Mouse (Mus musculus) adrenal gland, postnatal 10 days (tissue): ENCODE data around the gene Olfr702. TPM values are rescaled to one million over a fixed set of nuclear protein-coding genes. Genes with fewer than 3 reads are reported as not detected.

ENCODE experiments used
- DNase-seq: peaks from one replicate; pipeline ENCODE4 v3.0.0; 2021; ENCODE audit warnings: mixed read lengths
- long read RNA-seq, 2 experiments: library from polyadenylated mRNA; stranded (forward); transcript quantifications; one replicate each; pipeline ENCODE4 v2.0.0; 2021
- total RNA-seq, 2 experiments: library from RNA; stranded (reverse); gene quantifications; 2 replicates each; pipeline ENCODE4 v1.2.3; 2021

Gene Olfr702
- not detected for total RNA-seq
- long read RNA-seq, experiment 1: 0 reads
- long read RNA-seq, experiment 2: 0 reads

- no peak for DNase-seq
Measured at GRCm38 (mm10) chr7:106833793-106834192, at the start of gene Olfr702. Gene Olfr702 (minus strand): TSS chr7:106833893.

GRCm38 (mm10) chr7:106876791-106877190 is 43.1 kb upstream of the Olfr702 start, which contains the start of gene Olfr705:
Gene Olfr705 (minus strand): TSS chr7:106876891.
- no peak for DNase-seq

GRCm38 (mm10) chr7:106862885-106863284 is 29.2 kb upstream of the Olfr702 start, which contains the start of gene Olfr704:
Gene Olfr704 (plus strand): TSS chr7:106863185.
- no peak for DNase-seq

- DNase-seq: no peak
Measured at GRCm38 (mm10) chr7:106843060-106843459, 9.4 kb upstream of the Olfr702 start, which contains the start of gene Olfr703. Gene Olfr703 (plus strand): TSS chr7:106843360.

- no peak for DNase-seq
Measured at GRCm38 (mm10) chr7:106818414-106818813, 15.3 kb downstream of the Olfr702 start.

GRCm38 (mm10) chr7:106815775-106816174 is 17.9 kb downstream of the Olfr702 start:
- DNase-seq: no peak

- no peak for DNase-seq
Measured at GRCm38 (mm10) chr7:106813829-106814228, 19.9 kb downstream of the Olfr702 start, which contains the start of gene Olfr701. Gene Olfr701 (plus strand): TSS chr7:106814129.

GRCm38 (mm10) chr7:106808734-106809133 is 25.0 kb downstream of the Olfr702 start, which contains the start of gene Olfr700:
Gene Olfr700 (minus strand): TSS chr7:106808834.
- DNase-seq: no peak

GRCm38 (mm10) chr7:106793098-106793497 is 40.6 kb downstream of the Olfr702 start, which contains the start of gene Olfr699:
Gene Olfr699 (minus strand): TSS chr7:106793198.
- DNase-seq: no peak

- no peak for DNase-seq
Measured at GRCm38 (mm10) chr7:106788330-106788729, 45.4 kb downstream of the Olfr702 start.

Other genes starting within 250 kb of the Olfr702 start
- gene Olfr693, start 153.3 kb downstream of the Olfr702 start, total RNA-seq: not detected
- gene Olfr694, start 142.1 kb downstream of the Olfr702 start, total RNA-seq: not detected
- not detected for gene Olfr695, start 117.5 kb downstream of the Olfr702 start, total RNA-seq
- not detected for gene Olfr697, start 91.5 kb downstream of the Olfr702 start, total RNA-seq
- gene Olfr698, start 78.5 kb downstream of the Olfr702 start, total RNA-seq: not detected
- not detected for gene Olfr699, start 40.7 kb downstream of the Olfr702 start, total RNA-seq
- gene Olfr700, start 25.1 kb downstream of the Olfr702 start, total RNA-seq: not detected
- gene Olfr701, start 19.8 kb downstream of the Olfr702 start, total RNA-seq: not detected
- gene Olfr703, start 9.5 kb upstream of the Olfr702 start, total RNA-seq: not detected
- gene Olfr704, start 29.3 kb upstream of the Olfr702 start, total RNA-seq: not detected
- not detected for gene Olfr705, start 43.0 kb upstream of the Olfr702 start, total RNA-seq
- not detected for gene Olfr706, start 54.3 kb upstream of the Olfr702 start, total RNA-seq
- not detected for gene Olfr707, start 67.3 kb upstream of the Olfr702 start, total RNA-seq
- not detected for gene Olfr1532-ps1, start 74.1 kb upstream of the Olfr702 start, total RNA-seq
- gene Olfr709-ps1, start 98.3 kb upstream of the Olfr702 start, total RNA-seq: under 1 TPM in 1 of 2 experiments, not detected in 1; 0.09 TPM
- gene Olfr710, start 114.4 kb upstream of the Olfr702 start, total RNA-seq: not detected
- gene Olfr6, start 130.0 kb upstream of the Olfr702 start, total RNA-seq: under 1 TPM in 1 of 2 experiments, not detected in 1; 0.21 TPM
- not detected for gene Olfr711, start 141.6 kb upstream of the Olfr702 start, total RNA-seq
- gene Olfr2, start 172.2 kb upstream of the Olfr702 start, total RNA-seq: not detected
- gene Olfr713, start 197.3 kb upstream of the Olfr702 start, total RNA-seq: not detected
- gene Olfr714, start 237.1 kb upstream of the Olfr702 start, total RNA-seq: not detected